Mouse (Mus musculus) E14TG2a.4 (cell line): ENCODE measurements around the gene Ccl22.

Source experiments
- CTCF ChIP-seq: conservative IDR thresholded peaks from 2 replicates; pipeline ENCODE4 v1.5.1; 2014; ENCODE audit warnings: low read length
- NANOG ChIP-seq: IDR thresholded peaks from 2 replicates; pipeline ENCODE4 v1.6.1; 2014; ENCODE audit warnings: borderline replicate concordance, low read length, mixed read lengths

DNA sequence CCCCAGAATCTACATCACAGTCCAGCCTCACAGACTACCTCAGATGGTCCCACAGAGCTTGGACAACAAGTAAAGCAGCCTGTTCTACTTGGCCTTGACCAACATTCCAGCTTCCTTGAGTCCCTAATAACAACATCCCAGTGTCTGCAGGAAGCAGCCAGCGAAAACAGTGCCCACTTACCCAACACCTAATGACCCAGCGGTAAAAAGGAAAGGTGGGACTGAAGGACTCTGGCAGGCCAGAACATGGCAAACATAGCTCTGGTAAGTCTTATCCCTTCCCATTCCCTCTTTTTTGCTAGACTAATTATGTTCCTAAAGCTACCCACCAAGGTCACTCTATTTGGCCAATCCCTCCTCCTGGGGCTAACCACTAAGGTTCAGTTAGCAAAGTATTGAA lies 8.6 kb downstream of the Ccl22 start:
- TF ChIP-seq CTCF (no peak), NANOG (no peak)
